Mouse (Mus musculus) liver, embryonic 14.5 days (tissue): ENCODE measurements around the gene Usp20.

Experiments used
- CTCF ChIP-seq: IDR thresholded peaks from 2 replicates; pipeline ENCODE4 v1.5.1; 2016; ENCODE audit warnings: antibody characterized with exemption, low read depth, control low read depth
- EP300 ChIP-seq: IDR thresholded peaks from 2 replicates; pipeline ENCODE4 v1.6.1; 2016; ENCODE audit warnings: antibody characterized with exemption, low read depth

DNA sequence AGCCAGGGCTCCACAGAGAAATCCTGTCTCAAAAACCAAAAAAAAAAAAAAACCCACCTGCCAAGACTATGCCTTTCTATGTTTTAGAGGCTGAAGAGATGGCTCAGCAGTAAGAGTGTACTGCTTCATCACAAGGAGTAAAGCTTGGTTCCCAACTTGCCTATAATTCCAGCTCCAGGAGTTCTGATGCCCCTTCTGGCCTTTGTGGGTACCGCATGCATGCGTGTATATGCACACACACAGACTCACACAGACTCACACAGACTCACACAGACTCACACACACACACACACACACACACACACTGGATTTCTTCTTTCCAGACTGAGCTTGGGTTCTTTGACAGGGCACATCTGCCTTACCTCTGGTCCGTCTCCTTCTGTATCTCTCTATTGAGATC is 58.0 kb downstream of the Usp20 start:
- TF ChIP-seq CTCF, result no peak; the same call in 1 of the 2 replicates
- TF ChIP-seq EP300, result no peak
